Mouse (Mus musculus) brown adipose tissue, adult 24 weeks (tissue): ENCODE results near the gene Slc5a1. TPM values are rescaled to one million over a fixed set of nuclear protein-coding genes. Genes with fewer than 3 reads are reported as not detected.

Source experiments
- H3K27ac ChIP-seq: fragments of 200-500 bp; replicated peaks from 2 replicates; pipeline ENCODE4 v1.5.1; 2012; ENCODE audit warnings: low read depth, mild to moderate bottlenecking, low read length
- H3K4me1 ChIP-seq: fragments of 200-500 bp; 2 replicates; pipeline ENCODE4 v1.6.1; 2012; ENCODE audit warnings: low read length, mixed read lengths; ENCODE audit not compliant: control insufficient read depth, insufficient read depth, insufficient read length
- H3K4me3 ChIP-seq: fragments of 200-500 bp; 2 replicates; pipeline ENCODE4 v1.5.1; 2012; ENCODE audit warnings: low read depth, mild to moderate bottlenecking, low read length, moderate library complexity; ENCODE audit not compliant: insufficient read depth
- polyA plus RNA-seq: library from polyadenylated mRNA; stranded (reverse); fragments of >200 nt; gene quantifications from 2 replicates; pipeline ENCODE4 v1.2.4, GENCODE M21; 2012; ENCODE audit not compliant: missing spikeins, insufficient read depth, insufficient read length

Gene Slc5a1
- polyA plus RNA-seq, result not detected in 2 replicates

- Histone ChIP-seq H3K4me1 (no peaks in the 10 kb centered on the region), H3K27ac (no peak within 1 kb of the TSS), H3K4me3 (no peak within 1 kb of the TSS)
Measured at GRCm38 (mm10) chr5:33104025-33104481, at the start of gene Slc5a1. Slc5a1 (plus strand) TSS chr5:33104219.

- H3K27ac ChIP-seq, result no peak overlapping the region
- H3K4me1 ChIP-seq, result no peaks in the 10 kb centered on the region
- no peak overlapping the region for H3K4me3 ChIP-seq
Measured at GRCm38 (mm10) chr5:33056126-33056765, 47.8 kb upstream of the Slc5a1 start.

- Histone ChIP-seq H3K27ac (no peak overlapping the region), H3K4me3 (no peak overlapping the region), H3K4me1 (no peaks in the 10 kb centered on the region)
Measured at GRCm38 (mm10) chr5:33070071-33070470, 33.9 kb upstream of the Slc5a1 start.

GRCm38 (mm10) chr5:33076490-33077191 is 27.4 kb upstream of the Slc5a1 start:
- Histone ChIP-seq H3K4me1 (no peaks in the 10 kb centered on the region), H3K4me3 (no peak overlapping the region), H3K27ac (no peak overlapping the region)

GRCm38 (mm10) chr5:33082896-33083295 is 21.1 kb upstream of the Slc5a1 start:
- H3K27ac ChIP-seq, result no peak overlapping the region
- no peaks in the 10 kb centered on the region for H3K4me1 ChIP-seq
- no peak overlapping the region for H3K4me3 ChIP-seq

GRCm38 (mm10) chr5:33084599-33084998 is 19.4 kb upstream of the Slc5a1 start:
- Histone ChIP-seq H3K4me1 (no peaks in the 10 kb centered on the region), H3K27ac (no peak overlapping the region), H3K4me3 (no peak overlapping the region)

GRCm38 (mm10) chr5:33091342-33091741 is 12.7 kb upstream of the Slc5a1 start:
- H3K4me3 ChIP-seq, result no peak overlapping the region
- no peaks in the 10 kb centered on the region for H3K4me1 ChIP-seq
- no peak overlapping the region for H3K27ac ChIP-seq

- Histone ChIP-seq H3K27ac (no peak overlapping the region), H3K4me1 (no peaks in the 10 kb centered on the region), H3K4me3 (no peak overlapping the region)
Measured at GRCm38 (mm10) chr5:33095315-33095714, 8.7 kb upstream of the Slc5a1 start.

GRCm38 (mm10) chr5:33102369-33103055 is 1.5 kb upstream of the Slc5a1 start:
- no peaks in the 10 kb centered on the region for H3K4me1 ChIP-seq
- no peak overlapping the region for H3K4me3 ChIP-seq
- H3K27ac ChIP-seq, result no peak overlapping the region

GRCm38 (mm10) chr5:33104876-33105275 is 857 bp downstream of the Slc5a1 start:
- Histone ChIP-seq H3K4me3 (no peak overlapping the region), H3K4me1 (no peaks in the 10 kb centered on the region), H3K27ac (no peak overlapping the region)

- Histone ChIP-seq H3K4me1 (no peaks in the 10 kb centered on the region), H3K27ac (no peak overlapping the region), H3K4me3 (no peak overlapping the region)
Measured at GRCm38 (mm10) chr5:33105660-33106059, 1.6 kb downstream of the Slc5a1 start.

GRCm38 (mm10) chr5:33107056-33107455 is 3.0 kb downstream of the Slc5a1 start:
- Histone ChIP-seq H3K27ac (no peak overlapping the region), H3K4me3 (no peak overlapping the region), H3K4me1 (no peaks in the 10 kb centered on the region)

- Histone ChIP-seq H3K4me1 (no peaks in the 10 kb centered on the region), H3K27ac (no peak overlapping the region), H3K4me3 (no peak overlapping the region)
Measured at GRCm38 (mm10) chr5:33107778-33108405, 3.9 kb downstream of the Slc5a1 start.

- H3K4me1 ChIP-seq, result no peaks in the 10 kb centered on the region
- H3K27ac ChIP-seq, result no peak overlapping the region
- no peak overlapping the region for H3K4me3 ChIP-seq
Measured at GRCm38 (mm10) chr5:33121871-33122315, 17.9 kb downstream of the Slc5a1 start.

GRCm38 (mm10) chr5:33123658-33124057 is 19.6 kb downstream of the Slc5a1 start:
- H3K4me3 ChIP-seq, result no peak overlapping the region
- H3K4me1 ChIP-seq, result no peaks in the 10 kb centered on the region
- no peak overlapping the region for H3K27ac ChIP-seq
